Mouse (Mus musculus) C2C12 (cell line): ENCODE data around the gene Ctnna2. TPM values are rescaled to one million over a fixed set of nuclear protein-coding genes. Genes with fewer than 3 reads are reported as not detected.

Experiments used
- H3K27me3 ChIP-seq: one replicate; pipeline ENCODE4 v1.6.1; 2011; ENCODE audit not compliant: control insufficient read depth, insufficient read depth, insufficient read length
- H3K36me3 ChIP-seq: one replicate; pipeline ENCODE4 v1.6.1; 2011; ENCODE audit not compliant: control insufficient read depth, insufficient read depth
- H3K4me3 ChIP-seq: one replicate; pipeline ENCODE4 v1.5.1; 2011; ENCODE audit warnings: mild to moderate bottlenecking, control low read depth; ENCODE audit not compliant: poor library complexity, insufficient read depth, severe bottlenecking
- H3K79me2 ChIP-seq: one replicate; pipeline ENCODE4 v1.6.1; 2011; ENCODE audit not compliant: control insufficient read depth, insufficient read depth
- H3K79me3 ChIP-seq: one replicate; pipeline ENCODE4 v1.6.1; 2011; ENCODE audit warnings: low read depth, control low read depth
- H3ac ChIP-seq: one replicate; pipeline ENCODE3; 2011; ENCODE audit warnings: low read depth; ENCODE audit not compliant: control insufficient read depth, insufficient read length
- CEBPB ChIP-seq: IDR thresholded peaks from one replicate; pipeline ENCODE4 v1.6.1; 2011; ENCODE audit warnings: low read depth, mild to moderate bottlenecking, control low read depth, moderate library complexity
- CTCF ChIP-seq: IDR thresholded peaks from one replicate; pipeline ENCODE4 v1.5.1; 2011; ENCODE audit not compliant: control insufficient read depth, insufficient read depth, insufficient read length
- FOSL1 ChIP-seq: IDR thresholded peaks from one replicate; pipeline ENCODE4 v1.8.0; 2011; ENCODE audit warnings: mild to moderate bottlenecking, low read length; ENCODE audit not compliant: poor library complexity, insufficient read depth, severe bottlenecking
- MAX ChIP-seq: IDR thresholded peaks from one replicate; pipeline ENCODE4 v1.6.1; 2011; ENCODE audit warnings: mild to moderate bottlenecking, control low read depth
- MYOD1 ChIP-seq: IDR thresholded peaks from one replicate; pipeline ENCODE4 v1.6.1; 2011; ENCODE audit warnings: low read depth; ENCODE audit not compliant: control insufficient read depth, insufficient read length
- MYOG ChIP-seq: IDR thresholded peaks from one replicate; pipeline ENCODE4 v1.6.1; 2011; ENCODE audit not compliant: control insufficient read depth, insufficient read length; ENCODE audit errors: extremely low read depth
- USF1 ChIP-seq: IDR thresholded peaks from one replicate; pipeline ENCODE4 v1.6.1; 2011; ENCODE audit warnings: low read depth, mild to moderate bottlenecking, control low read depth, moderate library complexity
- polyA plus RNA-seq: library from polyadenylated mRNA; unstranded; fragments of >200 nt; fragmentation: generic; extraction: Trizol; gene quantifications from one replicate; pipeline ENCODE4 v1.2.1, GENCODE M21; 2012; ENCODE audit warnings: missing spikeins

Ctnna2 gene
- polyA plus RNA-seq, 1 experiment = not detected

GRCm38 (mm10) chr6:77120926-77121325 is 858.6 kb downstream of the Ctnna2 start:
- H3ac ChIP-seq = no peak overlapping the region
- H3K27me3 ChIP-seq = no peaks in the 10 kb centered on the region
- no peaks in the 10 kb centered on the region for H3K79me3 ChIP-seq
- H3K36me3 ChIP-seq = no peaks in the 10 kb centered on the region
- H3K79me2 ChIP-seq = no peaks in the 10 kb centered on the region
- no peak for TF ChIP-seq MYOG
- TF ChIP-seq FOSL1 = no peak
- no peak for TF ChIP-seq MAX
- TF ChIP-seq CTCF = no peak
- TF ChIP-seq CEBPB = no peak
- TF ChIP-seq USF1 = no peak
- no peak for TF ChIP-seq MYOD1
- no peak overlapping the region for H3K4me3 ChIP-seq

- no peak for TF ChIP-seq CTCF
- no peak for TF ChIP-seq MAX
- TF ChIP-seq CEBPB = no peak
- no peak for TF ChIP-seq FOSL1
- TF ChIP-seq MYOG = no peak
- TF ChIP-seq MYOD1 = no peak
- TF ChIP-seq USF1 = no peak
- H3K79me3 ChIP-seq = no peaks in the 10 kb centered on the region
- H3K4me3 ChIP-seq = no peak overlapping the region
Observed at GRCm38 (mm10) chr6:77120510-77120909, 859.0 kb downstream of the Ctnna2 start.

GRCm38 (mm10) chr6:77109095-77109945 is 870.2 kb downstream of the Ctnna2 start:
- Histone ChIP-seq H3K27me3 (no peaks in the 10 kb centered on the region), H3K79me3 (no peaks in the 10 kb centered on the region), H3ac (no peak overlapping the region), H3K4me3 (no peak overlapping the region), H3K36me3 (no peaks in the 10 kb centered on the region), H3K79me2 (no peaks in the 10 kb centered on the region)
- no peak for TF ChIP-seq MYOD1
- no peak for TF ChIP-seq MYOG
- TF ChIP-seq CEBPB = no peak
- TF ChIP-seq FOSL1 = no peak
- no peak for TF ChIP-seq USF1
- TF ChIP-seq MAX = no peak
- no peak for TF ChIP-seq CTCF

More at GRCm38 (mm10) chr6:77120510-77120909, 859.0 kb downstream of the Ctnna2 start:
- Histone ChIP-seq H3K36me3 (no peaks in the 10 kb centered on the region), H3ac (no peak overlapping the region), H3K79me2 (no peaks in the 10 kb centered on the region), H3K27me3 (no peaks in the 10 kb centered on the region)

GRCm38 (mm10) chr6:77101047-77101446 is 878.5 kb downstream of the Ctnna2 start:
- H3K27me3 ChIP-seq = no peaks in the 10 kb centered on the region
- TF ChIP-seq CTCF (no peak), MYOD1 (no peak), USF1 (no peak), FOSL1 (no peak), MAX (no peak), MYOG (no peak)
- H3K79me3 ChIP-seq = no peaks in the 10 kb centered on the region
- no peaks in the 10 kb centered on the region for H3K79me2 ChIP-seq
- H3ac ChIP-seq = no peak overlapping the region
- H3K36me3 ChIP-seq = no peaks in the 10 kb centered on the region
- H3K4me3 ChIP-seq = no peak overlapping the region

- Histone ChIP-seq H3K79me3 (no peaks in the 10 kb centered on the region), H3K4me3 (no peak overlapping the region), H3K79me2 (no peaks in the 10 kb centered on the region), H3K36me3 (no peaks in the 10 kb centered on the region), H3K27me3 (no peaks in the 10 kb centered on the region), H3ac (no peak overlapping the region)
- TF ChIP-seq MYOG (no peak), FOSL1 (no peak), MYOD1 (no peak), CEBPB (no peak), MAX (no peak), CTCF (no peak), USF1 (no peak)
Observed at GRCm38 (mm10) chr6:77098540-77098939, 881.0 kb downstream of the Ctnna2 start.
